Mouse (Mus musculus) neural tube, embryonic 11.5 days (tissue): ENCODE results near the gene Spock1. TPM values are rescaled to one million over a fixed set of nuclear protein-coding genes. Genes with fewer than 3 reads are reported as not detected.

Source experiments
- ATAC-seq: fragments of 200-750 bp; cut with Nextera tagmentation; 2 replicates; pipeline ENCODE4 v1.8.0; 2017; ENCODE audit warnings: moderate number of reproducible peaks, mild to moderate bottlenecking, moderate TSS enrichment, moderate library complexity; ENCODE audit not compliant: insufficient read depth, low FRiP score, low TSS enrichment
- DNase-seq: peaks from one replicate; pipeline ENCODE4 v3.0.0-alpha.2; 2015; ENCODE audit warnings: low spot score
- H3K27ac ChIP-seq: fragments of 300-500 bp; sonication (generic); 2 replicates; pipeline ENCODE4 v1.5.1; 2014; ENCODE audit warnings: low read depth, mild to moderate bottlenecking, low read length
- H3K27me3 ChIP-seq: fragments of 300-500 bp; sonication (generic); 2 replicates; pipeline ENCODE4 v1.6.1; 2014; ENCODE audit warnings: mild to moderate bottlenecking, low read length, mixed read lengths; ENCODE audit not compliant: control insufficient read depth, insufficient read depth
- H3K36me3 ChIP-seq: fragments of 300-500 bp; sonication (generic); 2 replicates; pipeline ENCODE4 v1.6.1; 2014; ENCODE audit warnings: mild to moderate bottlenecking, low read length, moderate library complexity, mixed read lengths; ENCODE audit not compliant: control insufficient read depth, insufficient read depth
- H3K4me1 ChIP-seq: fragments of 300-500 bp; sonication (generic); 2 replicates; pipeline ENCODE4 v1.6.1; 2014; ENCODE audit warnings: low read length, mixed read lengths; ENCODE audit not compliant: control insufficient read depth, insufficient read depth
- H3K4me2 ChIP-seq: fragments of 300-500 bp; sonication (generic); 2 replicates; pipeline ENCODE4 v1.6.1; 2014; ENCODE audit warnings: low read depth, mild to moderate bottlenecking, moderate library complexity
- H3K4me3 ChIP-seq: fragments of 300-500 bp; sonication (generic); 2 replicates; pipeline ENCODE4 v1.5.1; 2014; ENCODE audit warnings: low read depth, low read length
- H3K9ac ChIP-seq: fragments of 300-500 bp; sonication (generic); 2 replicates; pipeline ENCODE4 v1.6.1; 2014; ENCODE audit warnings: mild to moderate bottlenecking, low read length
- H3K9me3 ChIP-seq: fragments of 300-500 bp; sonication (generic); 2 replicates; pipeline ENCODE4 v1.6.1; 2016; ENCODE audit warnings: low read length; ENCODE audit not compliant: control insufficient read depth
- whole genome bisulfite sequencing: fragments of 180-500 bp; shearing (Covaris S2); extraction: QIAGEN DNeasy Blood & Tissue Kit; methylation state at CpG from one replicate; pipeline ENCODE4 v1.1.7; 2014; 5-methylcytosine and 5-hydroxymethylcytosine counted together
- polyA plus RNA-seq: library from polyadenylated mRNA; unstranded; fragments of >200 nt; fragmentation: Nextera tagmentation; extraction: Ambion mirVana; gene quantifications from 2 replicates; pipeline ENCODE4 v1.2.1, GENCODE M21; 2014

Gene Spock1
- polyA plus RNA-seq, 1 experiment from 2014 or later = 23.3 TPM

DNA sequence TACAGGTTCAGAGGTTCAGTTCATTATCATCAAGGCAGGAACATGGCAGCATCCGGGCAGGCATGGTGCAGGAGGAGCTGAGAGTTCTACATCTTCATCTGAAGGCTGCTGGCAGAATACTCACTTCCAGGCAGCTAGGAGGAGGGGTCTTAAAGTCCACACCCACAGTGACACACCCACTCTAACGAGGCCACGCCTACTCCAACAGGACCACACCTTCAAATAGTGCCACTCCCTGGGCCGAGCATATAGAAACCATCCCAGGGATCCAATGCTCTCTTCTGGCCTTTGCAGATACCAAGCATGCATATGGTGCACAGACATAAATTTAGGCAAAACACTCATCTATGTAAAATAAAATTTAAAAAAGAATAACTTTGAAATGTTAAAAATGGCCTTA lies 245.6 kb downstream of the Spock1 start:
- Histone ChIP-seq H3K4me2 (no peak overlapping the region), H3K9me3 (no peaks in the 10 kb centered on the region), H3K36me3 (no peaks in the 10 kb centered on the region), H3K4me1 (no peaks in the 10 kb centered on the region), H3K9ac (no peak overlapping the region), H3K27me3 (no peaks in the 10 kb centered on the region), H3K4me3 (no peak overlapping the region), H3K27ac (no peak overlapping the region)
- WGBS = 75% methylated on average over 4 of the region's 4 CpGs
- ATAC-seq (no peak), DNase-seq (no peak)

DNA sequence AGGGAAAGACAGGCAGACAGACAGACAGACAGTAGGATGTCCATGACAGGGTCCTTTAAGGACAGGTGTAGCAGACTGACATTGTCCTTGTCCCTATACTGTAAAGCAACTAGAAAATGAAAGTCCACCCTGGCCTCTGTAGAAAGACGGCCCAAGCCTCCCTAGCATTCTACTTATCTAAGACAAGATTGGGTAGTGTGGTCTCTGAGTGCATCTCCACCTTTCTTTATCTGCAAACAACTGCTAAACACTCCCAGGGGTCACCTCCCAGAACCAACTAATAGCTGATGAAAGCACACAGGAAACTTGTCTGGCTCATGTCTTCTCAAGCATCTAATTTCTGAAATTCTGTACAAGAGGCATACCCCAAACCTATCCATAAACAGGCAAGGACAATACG lies 247.6 kb downstream of the Spock1 start:
- H3K4me3 ChIP-seq = no peak overlapping the region
- no peak for DNase-seq
- H3K4me1 ChIP-seq = no peaks in the 10 kb centered on the region
- no peak overlapping the region for H3K4me2 ChIP-seq
- no peaks in the 10 kb centered on the region for H3K36me3 ChIP-seq
- WGBS = 88% methylated on average over 2 of the region's 2 CpGs
- ATAC-seq = no peak
- H3K9me3 ChIP-seq = no peaks in the 10 kb centered on the region
- H3K27ac ChIP-seq = no peak overlapping the region
- no peak overlapping the region for H3K9ac ChIP-seq
- no peaks in the 10 kb centered on the region for H3K27me3 ChIP-seq

DNA sequence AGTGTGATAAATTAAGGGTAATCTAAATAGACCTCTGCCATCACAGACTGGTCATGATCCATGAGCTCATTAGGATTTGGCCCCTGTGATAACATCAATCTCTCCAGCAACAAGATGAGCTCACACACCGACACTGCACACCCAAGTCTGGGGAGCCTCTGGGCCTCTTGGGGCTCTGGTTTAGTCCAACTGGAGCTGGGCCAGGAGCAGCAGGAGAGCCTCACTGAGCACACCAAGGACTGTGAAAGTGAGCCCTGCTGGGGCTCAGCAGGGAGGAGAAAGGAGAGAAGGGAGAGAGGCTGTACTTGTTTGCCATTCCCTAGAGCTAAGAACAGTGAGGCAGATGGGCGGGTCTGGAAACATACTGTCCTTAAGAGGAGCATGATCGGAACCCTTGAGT lies 248.3 kb downstream of the Spock1 start:
- no peaks in the 10 kb centered on the region for H3K9me3 ChIP-seq
- H3K36me3 ChIP-seq = no peaks in the 10 kb centered on the region
- DNase-seq (no peak), ATAC-seq (no peak)
- 81% methylated on average over 3 of the region's 3 CpGs for WGBS
- H3K4me1 ChIP-seq = no peaks in the 10 kb centered on the region
- no peak overlapping the region for H3K4me3 ChIP-seq
- H3K27ac ChIP-seq = no peak overlapping the region
- H3K9ac ChIP-seq = no peak overlapping the region
- no peaks in the 10 kb centered on the region for H3K27me3 ChIP-seq
- no peak overlapping the region for H3K4me2 ChIP-seq

DNA sequence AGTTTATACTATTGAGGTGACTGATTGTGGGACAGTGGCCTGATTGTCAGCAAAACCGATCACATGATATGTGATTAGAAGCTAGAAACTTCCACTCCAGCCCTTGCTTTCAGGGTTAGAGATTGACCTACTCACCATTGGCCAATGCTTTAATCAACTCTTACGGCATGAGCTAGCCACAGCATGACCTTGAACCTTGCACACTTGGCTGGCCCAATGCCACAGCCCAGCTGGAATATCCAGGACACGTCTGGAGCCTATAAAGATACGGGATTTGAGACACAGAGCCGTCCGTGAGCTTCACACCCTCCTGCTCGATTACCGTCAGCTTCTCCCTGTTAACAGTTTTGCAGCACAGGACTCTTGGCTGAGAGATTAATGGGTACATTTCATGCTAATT lies 251.5 kb downstream of the Spock1 start:
- WGBS = 67% methylated on average over 8 of the region's 8 CpGs
- ATAC-seq (no peak), DNase-seq (no peak)
- no peaks in the 10 kb centered on the region for H3K27me3 ChIP-seq
- no peaks in the 10 kb centered on the region for H3K9me3 ChIP-seq
- H3K36me3 ChIP-seq = no peaks in the 10 kb centered on the region
- no peak overlapping the region for H3K9ac ChIP-seq
- H3K4me1 ChIP-seq = no peaks in the 10 kb centered on the region
- no peak overlapping the region for H3K4me3 ChIP-seq
- H3K4me2 ChIP-seq = no peak overlapping the region
- H3K27ac ChIP-seq = no peak overlapping the region

DNA sequence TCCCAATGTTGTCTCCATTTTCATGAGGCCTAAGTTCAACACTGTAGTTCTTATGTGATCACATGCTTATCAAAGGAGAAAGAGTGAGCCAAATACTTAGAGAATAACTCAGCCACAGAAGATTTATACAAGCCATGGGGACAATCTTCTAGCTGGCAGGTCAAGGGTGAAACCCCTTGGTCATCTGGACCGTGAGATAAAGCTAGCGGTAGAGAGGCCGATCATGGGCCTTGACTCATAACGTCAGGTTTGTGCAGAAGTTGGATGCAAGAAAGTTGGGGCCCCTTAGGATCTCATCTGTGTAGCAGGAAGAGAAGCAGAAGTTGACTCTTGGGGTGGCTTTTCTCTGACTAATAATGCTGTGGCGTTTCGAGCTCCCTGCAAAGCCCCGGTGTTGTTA lies 253.8 kb downstream of the Spock1 start:
- H3K9ac ChIP-seq = no peak overlapping the region
- H3K27me3 ChIP-seq = no peaks in the 10 kb centered on the region
- H3K4me1 ChIP-seq = no peaks in the 10 kb centered on the region
- no peaks in the 10 kb centered on the region for H3K36me3 ChIP-seq
- no peaks in the 10 kb centered on the region for H3K9me3 ChIP-seq
- H3K4me3 ChIP-seq = no peak overlapping the region
- no peak for DNase-seq
- H3K27ac ChIP-seq = no peak overlapping the region
- H3K4me2 ChIP-seq = no peak overlapping the region
- WGBS = 79% methylated on average over 7 of the region's 7 CpGs
- no peak for ATAC-seq

DNA sequence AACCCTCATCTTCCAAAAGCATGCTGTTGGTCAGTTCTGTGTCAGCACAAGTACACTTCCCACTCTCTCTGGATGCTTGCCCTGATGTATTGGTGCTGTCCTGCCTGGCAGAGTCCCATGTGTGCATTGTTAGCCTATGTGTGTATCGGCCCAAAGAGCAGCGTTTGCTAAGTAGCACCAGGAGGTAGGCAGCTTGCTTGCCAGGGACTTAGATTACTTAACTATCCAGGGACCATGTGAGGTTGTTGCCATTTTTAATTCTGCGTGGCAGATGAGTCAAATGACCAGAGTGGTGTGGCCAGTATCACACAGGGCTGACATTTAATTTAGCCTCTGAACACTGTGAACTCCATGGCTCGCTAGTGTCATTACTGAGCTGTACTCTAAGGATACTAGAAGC lies 256.9 kb downstream of the Spock1 start:
- no peak overlapping the region for H3K27ac ChIP-seq
- H3K9ac ChIP-seq = no peak overlapping the region
- DNase-seq (no peak), ATAC-seq (no peak)
- no peaks in the 10 kb centered on the region for H3K4me1 ChIP-seq
- H3K4me2 ChIP-seq = no peak overlapping the region
- no peaks in the 10 kb centered on the region for H3K27me3 ChIP-seq
- H3K4me3 ChIP-seq = no peak overlapping the region
- no peaks in the 10 kb centered on the region for H3K36me3 ChIP-seq
- no peaks in the 10 kb centered on the region for H3K9me3 ChIP-seq
- 88% methylated on average over 4 of the region's 4 CpGs for WGBS

DNA sequence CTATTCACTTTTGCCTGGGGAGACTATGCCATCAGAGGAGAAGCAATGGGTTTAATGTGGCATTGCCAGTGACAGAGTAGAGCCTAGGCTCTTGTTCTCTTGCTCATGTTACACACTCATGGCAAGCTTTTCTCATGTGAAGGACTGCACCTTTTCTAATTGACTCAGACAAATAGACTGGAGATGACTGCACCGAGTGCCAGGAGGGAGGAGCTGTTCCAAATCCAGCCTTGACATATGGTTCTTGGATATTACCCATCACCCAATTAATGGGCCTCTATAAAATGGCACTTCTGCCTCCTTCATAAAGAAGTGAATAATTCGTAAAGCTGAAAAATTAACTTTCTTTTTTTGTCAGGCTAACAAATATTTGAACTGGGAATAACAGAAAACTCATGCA lies 259.3 kb downstream of the Spock1 start:
- H3K9me3 ChIP-seq = no peaks in the 10 kb centered on the region
- DNase-seq = no peak
- H3K4me1 ChIP-seq = no peaks in the 10 kb centered on the region
- H3K36me3 ChIP-seq = no peaks in the 10 kb centered on the region
- H3K27me3 ChIP-seq = no peaks in the 10 kb centered on the region
- no peak overlapping the region for H3K4me3 ChIP-seq
- no peak overlapping the region for H3K9ac ChIP-seq
- WGBS = 81% methylated on average over 2 of the region's 2 CpGs
- no peak overlapping the region for H3K4me2 ChIP-seq
- no peak for ATAC-seq
- no peak overlapping the region for H3K27ac ChIP-seq

DNA sequence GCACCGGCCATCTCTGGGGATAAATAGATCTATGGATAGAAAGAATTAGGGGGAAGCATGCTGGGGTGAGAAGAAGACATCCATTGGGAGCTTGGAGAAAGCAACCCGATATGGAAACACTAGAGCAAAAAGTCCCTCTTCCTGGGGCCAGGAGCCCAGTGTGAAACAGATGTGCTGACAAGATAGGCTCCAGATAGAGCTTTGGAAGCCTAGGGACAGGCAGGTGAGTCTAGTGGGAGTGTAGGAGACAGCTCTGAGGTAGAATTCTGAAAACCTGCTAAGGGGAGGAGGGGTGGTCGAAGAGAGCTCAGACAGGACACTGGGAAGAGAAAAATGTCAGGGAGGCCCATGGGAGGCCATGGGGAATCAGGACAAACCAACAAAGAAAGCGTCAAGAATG lies 260.7 kb downstream of the Spock1 start:
- Histone ChIP-seq H3K4me3 (no peak overlapping the region), H3K27me3 (no peaks in the 10 kb centered on the region), H3K9me3 (no peaks in the 10 kb centered on the region), H3K4me2 (no peak overlapping the region), H3K4me1 (no peaks in the 10 kb centered on the region), H3K9ac (no peak overlapping the region), H3K27ac (no peak overlapping the region), H3K36me3 (no peaks in the 10 kb centered on the region)
- DNase-seq (no peak), ATAC-seq (no peak)
- WGBS = 81% methylated on average over 4 of the region's 4 CpGs

DNA sequence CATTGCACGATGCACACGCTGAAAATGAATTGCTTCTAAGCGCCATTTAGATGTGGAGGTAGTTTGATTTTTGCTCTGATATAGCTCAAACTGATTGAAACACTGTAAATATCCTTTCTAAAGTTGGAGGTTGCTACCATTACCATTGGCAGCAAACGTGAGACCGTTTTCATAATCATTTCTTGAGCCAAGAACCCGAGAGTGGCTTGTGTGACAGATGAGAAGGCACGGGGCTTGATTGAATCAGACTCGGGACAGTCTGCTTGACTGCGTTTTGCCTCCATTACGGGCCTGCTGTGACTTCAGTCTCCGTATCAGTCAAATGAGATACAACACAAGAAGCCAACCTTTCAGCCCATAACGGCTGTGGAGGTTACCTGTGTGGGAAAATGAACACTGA lies 265.1 kb downstream of the Spock1 start:
- no peak overlapping the region for H3K4me3 ChIP-seq
- no peak overlapping the region for H3K4me2 ChIP-seq
- DNase-seq = no peak
- ATAC-seq = no peak
- H3K36me3 ChIP-seq = no peaks in the 10 kb centered on the region
- WGBS = 86% methylated on average over 12 of the region's 12 CpGs
- H3K27ac ChIP-seq = no peak overlapping the region
- no peaks in the 10 kb centered on the region for H3K4me1 ChIP-seq
- H3K9ac ChIP-seq = no peak overlapping the region
- H3K9me3 ChIP-seq = no peaks in the 10 kb centered on the region
- no peaks in the 10 kb centered on the region for H3K27me3 ChIP-seq
